Mouse (Mus musculus) spleen, adult 2 months (tissue): ENCODE results near the gene Tnik. TPM values are rescaled to one million over a fixed set of nuclear protein-coding genes. Genes with fewer than 3 reads are reported as not detected.

Experiments used
- DNase-seq, 2 experiments: peaks; one replicate each; pipeline versions ENCODE4 v3.0.0 to v3.0.0-alpha.2; 2012 to 2021; ENCODE audit warnings: low spot score in 2 of 2, low read depth in 1 of 2
- H3K27ac ChIP-seq: fragments of 200-500 bp; 2 replicates; pipeline ENCODE4 v1.5.1; 2012; ENCODE audit warnings: low read length, inconsistent platforms; ENCODE audit not compliant: insufficient read depth
- H3K27me3 ChIP-seq: fragments of 200-500 bp; 2 replicates; pipeline ENCODE4 v1.6.1; 2012; ENCODE audit warnings: mild to moderate bottlenecking, moderate library complexity, low read length, inconsistent platforms; ENCODE audit not compliant: control insufficient read depth, insufficient read depth
- H3K36me3 ChIP-seq: fragments of 200-500 bp; 2 replicates; pipeline ENCODE4 v1.6.1; 2012; ENCODE audit warnings: mild to moderate bottlenecking, low read length, inconsistent platforms; ENCODE audit not compliant: control insufficient read depth, insufficient read depth
- H3K4me1 ChIP-seq: fragments of 200-500 bp; 2 replicates; pipeline ENCODE4 v1.6.1; 2011; ENCODE audit warnings: inconsistent platforms; ENCODE audit not compliant: control insufficient read depth, insufficient read depth, insufficient read length
- H3K4me3 ChIP-seq: fragments of 200-500 bp; 2 replicates; pipeline ENCODE4 v1.5.1; 2011; ENCODE audit warnings: mild to moderate bottlenecking, inconsistent platforms; ENCODE audit not compliant: insufficient read depth, insufficient read length; ENCODE audit errors: extremely low read depth
- CTCF ChIP-seq: fragments of 200-500 bp; IDR thresholded peaks from 2 replicates; pipeline ENCODE4 v1.5.1; 2011; ENCODE audit warnings: mild to moderate bottlenecking, inconsistent platforms; ENCODE audit not compliant: insufficient read depth, insufficient read length, insufficient replicate concordance; ENCODE audit errors: extremely low read depth
- POLR2A ChIP-seq: fragments of 200-500 bp; IDR thresholded peaks from 2 replicates; pipeline ENCODE4 v1.6.1; 2011; ENCODE audit warnings: low read depth, low read length, inconsistent platforms
- WGBS: fragments of 180-500 bp; shearing (Covaris S2); methylation state at CpG from one replicate; pipeline ENCODE4 v1.1.7; 2018; 5-methylcytosine and 5-hydroxymethylcytosine counted together
- polyA plus RNA-seq: library from polyadenylated mRNA; depleted of rRNA; stranded (reverse); fragments of >200 nt; gene quantifications from 2 replicates; pipeline ENCODE4 v1.2.3, GENCODE M21; 2012

Tnik gene
- polyA plus RNA-seq, 1 experiment = 5.5 TPM

- H3K27ac ChIP-seq = no peak overlapping the region
- H3K4me3 ChIP-seq = no peak overlapping the region
- 92% methylated on average over 2 of the region's 2 CpGs for whole genome bisulfite sequencing
- no peaks in the 10 kb centered on the region for H3K36me3 ChIP-seq
- no peak for DNase-seq
- no peak for TF ChIP-seq POLR2A
- no peak for TF ChIP-seq CTCF
- no peaks in the 10 kb centered on the region for H3K27me3 ChIP-seq
- H3K4me1 ChIP-seq = no peaks in the 10 kb centered on the region
These were observed 109.4 kb downstream of the Tnik start for GRCm38 (mm10) chr3:28372459-28372858.

DNA sequence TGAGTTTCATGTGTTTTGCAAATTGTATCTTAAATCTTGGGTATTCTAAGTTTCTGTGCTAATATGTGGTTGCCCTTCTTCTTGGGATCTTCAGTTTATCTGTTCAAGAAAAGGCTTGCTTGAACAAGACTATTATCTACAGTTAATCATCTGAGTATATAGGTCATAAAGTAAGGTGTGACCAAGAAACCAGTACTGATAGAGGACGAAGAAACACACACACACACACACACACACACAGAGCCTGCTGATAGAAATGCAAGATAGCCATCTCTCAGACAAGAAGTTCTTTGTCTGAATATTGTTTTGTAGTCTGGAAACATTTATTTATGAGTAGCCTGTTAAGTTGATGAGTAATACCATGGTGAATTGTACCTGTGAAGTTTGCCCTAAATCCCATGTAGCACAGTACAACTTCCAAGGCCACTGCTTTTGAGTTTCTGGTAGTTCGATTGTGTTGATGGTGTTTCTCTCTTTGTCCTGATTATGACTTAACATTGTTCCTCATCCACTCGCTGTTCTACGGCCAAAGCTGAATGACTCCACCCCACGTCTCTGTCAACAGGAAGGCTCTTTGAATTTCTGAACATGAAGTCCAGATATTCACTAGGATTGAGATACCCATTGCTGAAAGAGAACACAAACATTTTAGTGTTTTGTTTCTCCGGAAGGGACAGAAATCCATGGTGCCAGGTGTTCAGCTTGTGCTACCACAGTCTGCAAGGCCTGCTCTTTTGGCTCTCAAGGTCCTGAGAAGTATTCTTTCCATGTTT is 111.9 kb downstream of the Tnik start:
- WGBS = 92% methylated on average over 6 of the region's 6 CpGs
- H3K4me1 ChIP-seq = no peaks in the 10 kb centered on the region
- DNase-seq = no peak
- TF ChIP-seq CTCF (no peak), POLR2A (no peak)
- H3K4me3 ChIP-seq = no peak overlapping the region
- no peak overlapping the region for H3K27ac ChIP-seq
- no peaks in the 10 kb centered on the region for H3K27me3 ChIP-seq
- no peaks in the 10 kb centered on the region for H3K36me3 ChIP-seq

DNA sequence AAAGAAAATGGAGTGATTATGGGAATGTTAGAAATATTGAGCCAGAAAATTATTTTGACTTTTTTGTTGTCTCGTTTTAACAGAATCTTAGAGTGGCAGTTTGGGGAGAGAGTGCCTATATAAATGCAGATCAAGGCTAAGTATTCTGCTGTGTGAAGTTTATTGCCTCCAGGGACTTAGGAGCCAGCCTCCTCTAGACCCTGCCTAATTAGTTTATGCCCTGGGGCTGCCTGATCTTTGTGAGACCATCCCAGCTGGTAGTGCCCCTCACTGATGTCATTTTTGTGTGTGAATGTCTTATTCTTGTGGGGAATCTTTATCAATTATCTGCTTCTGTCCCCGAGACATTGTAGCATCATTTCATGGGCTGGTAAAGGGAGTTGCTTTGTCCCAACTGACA is 117.2 kb downstream of the Tnik start:
- Histone ChIP-seq H3K27me3 (no peaks in the 10 kb centered on the region), H3K4me3 (no peak overlapping the region), H3K4me1 (no peaks in the 10 kb centered on the region), H3K27ac (no peak overlapping the region), H3K36me3 (no peaks in the 10 kb centered on the region)
- DNase-seq = no peak
- TF ChIP-seq CTCF (no peak), POLR2A (no peak)
- 77% methylated on average over 2 of the region's 2 CpGs for WGBS

- TF ChIP-seq POLR2A (no peak), CTCF (no peak)
- Histone ChIP-seq H3K36me3 (no peaks in the 10 kb centered on the region), H3K4me3 (no peak overlapping the region), H3K27ac (no peak overlapping the region), H3K27me3 (no peaks in the 10 kb centered on the region), H3K4me1 (no peaks in the 10 kb centered on the region)
- DNase-seq = no peak
- WGBS = 88% methylated on average over 11 of the region's 11 CpGs
These were observed 120.6 kb downstream of the Tnik start for GRCm38 (mm10) chr3:28383526-28384126.

DNA sequence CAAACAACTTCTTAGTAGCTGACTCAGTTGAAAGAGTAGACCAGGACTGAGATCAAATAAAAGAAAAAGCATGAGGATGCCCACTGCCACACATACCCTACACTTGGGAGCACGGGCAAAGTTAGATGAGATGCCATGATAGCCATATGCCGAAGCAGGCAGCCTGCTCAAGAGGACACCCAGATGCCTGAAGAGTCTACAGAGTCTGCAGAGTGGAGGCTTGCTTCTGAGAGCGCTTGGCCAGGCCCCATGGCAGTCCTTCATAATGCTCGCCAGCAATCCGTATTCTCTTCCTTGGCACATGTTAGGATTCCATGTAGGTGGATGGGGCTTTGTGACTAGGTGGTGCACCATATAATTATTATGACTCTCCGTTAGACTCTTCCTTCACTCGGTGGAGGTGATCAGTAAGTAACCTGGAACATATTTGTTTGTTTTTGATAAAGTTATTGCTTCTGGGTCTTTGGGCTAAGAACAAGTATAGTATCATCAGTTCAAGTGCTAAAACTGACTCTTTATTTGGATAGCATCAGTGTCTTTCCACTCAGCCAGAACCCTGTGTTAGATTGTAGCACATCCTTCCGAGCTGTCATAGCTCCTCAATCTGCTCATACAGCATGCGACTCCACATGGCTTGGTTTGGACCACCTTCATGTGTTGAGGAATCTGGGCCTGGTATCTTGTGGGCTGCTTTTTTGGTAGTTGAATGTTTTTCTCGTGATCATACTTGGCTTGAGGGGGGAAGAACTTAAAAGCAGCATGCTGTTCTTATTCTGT is 122.4 kb downstream of the Tnik start:
- WGBS = 88% methylated on average over 10 of the region's 10 CpGs
- H3K4me1 ChIP-seq = no peaks in the 10 kb centered on the region
- DNase-seq = no peak
- no peaks in the 10 kb centered on the region for H3K36me3 ChIP-seq
- no peak overlapping the region for H3K27ac ChIP-seq
- no peak overlapping the region for H3K4me3 ChIP-seq
- TF ChIP-seq CTCF (no peak), POLR2A (no peak)
- H3K27me3 ChIP-seq = no peaks in the 10 kb centered on the region

GRCm38 (mm10) chr3:28388540-28388939 is 125.5 kb downstream of the Tnik start:
- Histone ChIP-seq H3K4me1 (no peaks in the 10 kb centered on the region), H3K36me3 (no peaks in the 10 kb centered on the region), H3K4me3 (no peak overlapping the region), H3K27ac (no peak overlapping the region), H3K27me3 (no peaks in the 10 kb centered on the region)
- TF ChIP-seq POLR2A (no peak), CTCF (no peak)
- no peak for DNase-seq
- 88% methylated on average over 3 of the region's 3 CpGs for WGBS
